Mouse (Mus musculus) kidney, adult 11 months (tissue): ENCODE results near the gene Ankrd6.

Experiments
- DNase-seq: peaks from one replicate; pipeline ENCODE4 v3.0.0; 2022

Gene Ankrd6

DNA sequence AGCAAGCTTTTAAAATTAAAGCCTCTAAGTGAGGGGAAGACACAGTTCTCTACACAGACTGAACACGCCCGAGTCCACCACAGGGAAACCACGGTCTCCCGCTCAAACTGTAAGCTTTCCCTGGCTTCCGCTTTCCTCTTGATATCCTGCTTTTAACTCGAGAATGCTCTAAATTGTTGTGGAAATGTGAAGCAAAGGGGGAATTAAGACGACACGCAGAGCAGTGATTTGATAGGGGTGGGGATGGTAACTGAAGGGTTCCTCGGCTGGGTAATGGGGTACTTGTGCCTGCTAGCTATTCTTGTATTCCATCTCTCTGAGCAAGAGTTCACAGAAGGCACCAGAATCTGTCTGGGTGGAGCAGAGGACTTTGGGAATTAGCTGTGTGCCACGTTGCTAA lies 1.9 kb downstream of the Ankrd6 start:
- no peak for DNase-seq

DNA sequence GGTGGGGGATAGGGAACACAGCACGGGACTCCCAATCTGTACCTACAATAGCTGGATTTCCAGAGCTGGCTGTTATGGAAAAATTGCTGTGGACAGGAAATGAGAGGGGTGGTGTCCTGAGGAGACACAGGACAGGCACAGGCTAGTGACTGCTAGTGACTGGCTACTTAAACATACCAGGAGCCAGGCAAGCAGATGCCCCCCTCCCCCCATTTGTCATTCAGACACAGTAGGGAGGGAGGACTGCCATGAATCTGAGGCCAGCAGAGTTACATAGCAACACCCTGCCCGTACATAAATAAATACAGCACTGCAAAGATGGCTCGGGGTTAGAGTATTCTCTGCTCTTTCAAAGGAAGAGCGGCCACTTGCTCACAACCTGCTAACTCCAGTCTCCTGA lies 3.0 kb downstream of the Ankrd6 start:
- DNase-seq: no peak

DNA sequence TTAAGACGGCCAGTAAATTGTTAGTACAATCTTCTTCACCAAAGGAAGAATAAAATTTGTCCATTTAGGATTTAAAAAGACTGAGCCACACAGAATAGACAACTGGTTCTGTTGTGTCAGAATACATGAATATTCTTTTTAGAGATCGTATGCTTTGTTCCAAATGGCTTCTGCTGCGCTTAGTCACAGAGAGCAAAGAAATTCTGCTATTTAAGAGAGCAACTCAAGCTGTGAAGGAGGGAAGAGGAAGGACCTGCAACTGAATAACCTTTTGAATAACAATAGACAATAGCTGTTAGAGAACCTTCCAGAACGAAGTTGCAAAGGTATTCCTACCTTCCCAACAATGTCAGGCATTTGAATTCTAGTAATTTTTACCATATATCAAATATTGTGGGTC lies 9.7 kb downstream of the Ankrd6 start:
- DNase-seq: no peak

DNA sequence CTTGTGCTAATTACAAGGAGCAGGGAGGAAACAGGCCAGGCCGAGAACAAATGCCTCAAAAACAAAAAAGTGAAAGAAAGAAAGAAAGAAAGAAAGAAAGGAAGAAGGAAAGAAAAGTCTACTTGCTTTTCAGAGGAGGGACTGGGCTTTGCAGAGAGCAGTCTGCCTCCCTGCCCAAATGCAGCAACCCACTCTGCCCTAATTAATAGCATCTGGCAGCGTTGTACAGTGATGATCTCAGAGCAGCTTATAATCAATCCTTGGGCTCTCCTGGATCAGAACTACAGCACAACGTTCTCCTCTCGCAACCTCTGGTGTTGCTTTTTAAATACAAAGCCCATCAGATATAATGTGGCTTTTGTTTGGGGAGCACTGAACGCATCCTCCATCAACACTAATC lies 10.7 kb downstream of the Ankrd6 start:
- DNase-seq: no peak

DNA sequence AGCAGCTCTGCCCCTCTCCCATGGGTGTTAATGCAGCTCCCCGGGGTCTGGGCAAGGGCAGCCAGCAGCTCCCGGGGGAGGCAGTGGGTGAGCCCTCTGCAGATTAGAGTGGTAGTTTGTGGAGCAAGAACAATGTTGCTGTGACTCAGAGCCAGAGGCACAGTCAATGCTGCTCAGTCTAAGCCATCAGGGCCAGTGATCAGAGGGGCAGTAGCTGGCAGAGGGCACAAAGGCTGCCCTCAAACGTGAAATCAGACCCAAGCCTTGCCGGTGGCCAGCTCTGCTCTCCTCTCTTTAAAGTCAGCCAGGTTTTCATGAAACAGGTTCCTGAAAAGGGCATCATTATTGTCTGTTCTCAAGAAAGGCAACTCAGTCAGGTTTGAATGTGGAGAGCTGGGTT lies 11.1 kb downstream of the Ankrd6 start:
- no peak for DNase-seq

DNA sequence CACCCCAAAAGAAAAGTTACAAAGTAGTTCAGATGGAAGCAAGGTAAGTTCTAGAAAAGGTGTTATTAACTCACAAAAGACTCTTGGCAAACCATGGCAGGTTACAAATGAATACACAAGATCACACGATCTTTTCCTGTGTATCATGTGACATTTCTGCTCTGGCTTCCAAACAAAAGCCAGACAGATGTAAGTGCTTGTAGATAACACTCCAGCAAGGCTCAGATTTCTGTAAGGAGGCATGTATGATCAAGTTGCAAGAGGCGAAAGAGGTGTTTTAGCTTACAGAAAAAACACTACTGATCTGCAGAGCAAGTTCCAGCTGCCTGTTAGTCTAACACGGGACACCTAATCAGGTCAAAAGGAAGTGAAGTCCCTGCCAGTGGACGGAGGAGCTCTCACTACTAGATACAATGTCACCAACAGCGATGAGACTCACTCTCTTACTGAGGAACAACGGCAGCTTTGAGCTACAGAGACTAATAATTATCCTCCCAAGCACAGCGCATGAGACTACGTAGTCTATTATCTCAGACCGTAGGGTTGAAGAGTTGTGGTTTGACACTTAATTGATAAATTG lies 13.8 kb downstream of the Ankrd6 start:
- DNase-seq: no peak

DNA sequence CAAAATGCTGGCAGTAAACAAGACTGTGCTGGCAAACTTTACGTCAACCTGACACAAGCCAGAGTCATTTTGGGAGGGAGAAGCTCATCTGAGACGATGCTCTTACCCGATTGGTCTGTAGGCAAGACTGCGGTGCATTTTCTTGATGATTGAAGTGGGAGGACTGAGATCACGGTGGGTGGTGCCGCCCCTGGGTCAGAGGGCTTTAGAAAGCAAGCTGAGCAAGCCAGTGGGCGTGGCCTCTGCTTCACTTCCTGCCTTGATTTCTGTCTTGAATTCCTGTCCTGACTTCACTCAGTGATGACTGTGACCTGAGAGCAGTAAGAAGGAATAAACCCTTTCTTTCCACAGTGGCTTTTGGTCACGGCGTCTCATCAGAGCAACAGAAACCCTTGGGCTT lies 18.6 kb downstream of the Ankrd6 start:
- no peak for DNase-seq

DNA sequence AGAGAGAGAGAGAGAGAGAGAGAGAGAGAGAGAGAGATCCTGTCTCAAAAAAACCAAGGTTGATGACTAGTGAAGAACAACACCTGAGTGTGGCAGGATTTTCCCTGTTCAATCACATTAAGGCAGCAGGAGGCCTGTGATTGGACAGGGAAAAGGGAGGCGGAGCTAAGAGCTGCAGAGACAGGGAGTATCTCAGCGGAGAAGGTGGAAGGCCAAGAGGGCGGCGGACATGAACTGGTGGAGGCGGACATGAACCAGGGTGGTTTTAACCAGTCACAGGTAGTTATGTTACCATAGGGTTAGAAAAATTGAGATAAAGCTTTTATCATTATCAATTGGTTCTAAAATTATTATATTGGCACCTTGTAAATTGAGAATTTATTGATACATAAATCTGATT lies 20.9 kb downstream of the Ankrd6 start:
- DNase-seq: no peak

DNA sequence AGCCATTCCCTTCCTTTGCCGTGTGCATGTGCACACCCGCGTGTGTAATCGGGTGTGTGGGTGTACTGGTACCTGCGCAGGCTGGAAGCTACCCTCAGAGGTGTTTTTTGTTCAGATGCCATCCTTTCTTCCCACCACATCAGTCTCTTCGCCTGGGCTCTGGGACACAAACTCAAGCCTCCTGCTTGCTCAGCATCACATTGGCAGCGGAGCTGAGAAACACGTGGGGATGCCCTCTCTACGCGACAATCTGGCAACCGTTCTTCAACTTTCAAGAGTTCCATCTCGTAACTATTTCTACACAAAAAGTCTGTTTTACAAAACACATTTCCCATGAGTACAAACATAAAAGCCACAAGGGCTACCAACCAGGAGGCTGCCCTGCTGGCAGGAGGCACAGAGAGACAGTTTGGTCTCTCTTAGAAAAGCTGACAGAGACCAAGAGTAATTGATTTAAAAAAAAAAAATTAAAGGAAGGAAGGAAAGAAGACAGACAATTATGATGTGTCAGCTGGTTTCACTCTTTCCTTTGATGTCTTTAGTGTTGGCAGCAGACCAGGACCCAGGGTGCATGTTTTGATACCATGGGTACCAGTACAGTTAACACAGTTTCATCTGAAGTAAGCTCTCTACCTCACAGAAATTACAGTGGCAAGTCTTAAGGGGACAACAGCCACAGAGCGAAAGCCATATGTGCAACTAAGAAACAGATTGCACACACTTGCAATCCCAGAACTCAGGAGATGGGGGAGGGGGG lies 21.8 kb downstream of the Ankrd6 start:
- no peak for DNase-seq

DNA sequence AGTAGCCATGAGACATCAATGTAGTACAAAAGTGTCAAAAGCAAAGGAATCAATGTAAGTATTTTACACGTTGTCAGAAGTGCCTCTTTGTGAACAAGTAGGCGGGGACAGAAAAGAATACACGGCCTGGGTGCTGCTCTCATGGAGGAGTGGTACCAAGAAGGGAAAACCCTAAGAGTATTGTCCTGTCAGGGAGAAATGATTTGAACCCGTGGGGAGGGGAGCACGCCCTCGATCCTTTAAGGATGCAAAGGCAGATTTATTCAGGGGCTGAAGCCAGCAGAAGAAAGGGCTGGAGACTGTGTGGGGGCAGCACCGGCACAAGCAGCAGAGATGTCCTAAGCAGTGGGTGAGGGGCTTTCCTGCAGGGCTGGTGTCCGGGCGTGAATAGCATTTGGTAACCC lies 26.7 kb downstream of the Ankrd6 start:
- DNase-seq: no peak

DNA sequence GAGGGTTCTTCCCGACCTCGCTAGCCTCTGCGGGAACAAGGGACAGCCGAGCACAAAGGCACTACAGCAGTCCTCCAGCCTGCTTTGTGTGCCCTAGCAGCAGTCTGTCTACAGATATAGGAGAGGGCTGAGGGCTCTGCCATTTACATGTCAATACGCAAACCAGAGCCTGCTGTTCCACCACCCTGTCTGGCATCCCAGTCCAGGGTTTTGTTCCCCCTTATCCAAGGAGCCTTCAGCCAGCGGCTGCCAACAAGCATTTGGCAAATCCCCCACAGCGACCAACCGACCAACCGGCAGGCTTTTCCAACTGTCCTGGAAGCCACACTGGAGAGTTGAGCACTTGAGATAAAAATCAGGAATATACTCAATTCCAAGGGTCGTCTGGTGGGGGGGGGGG lies 27.2 kb downstream of the Ankrd6 start:
- no peak for DNase-seq

DNA sequence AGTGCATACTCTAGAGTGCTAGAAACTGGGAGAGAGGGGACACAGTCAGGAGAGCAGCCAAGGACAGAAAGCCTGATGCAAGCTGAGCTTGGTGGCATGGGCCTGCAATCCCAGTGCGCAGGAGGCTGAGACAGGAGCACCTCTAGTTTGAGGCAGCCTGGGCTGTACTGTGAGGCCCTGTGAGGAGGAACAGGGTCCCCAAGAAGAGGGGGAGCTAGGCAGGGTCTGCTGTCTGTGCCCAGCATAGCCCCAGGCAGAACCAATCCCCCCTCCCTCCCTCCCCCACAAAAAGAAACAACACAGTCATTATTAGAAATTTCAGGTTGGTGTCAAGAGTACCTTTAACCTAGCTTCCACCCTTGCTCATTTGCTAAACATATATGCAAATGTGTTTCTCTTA lies 27.8 kb downstream of the Ankrd6 start:
- DNase-seq: no peak

DNA sequence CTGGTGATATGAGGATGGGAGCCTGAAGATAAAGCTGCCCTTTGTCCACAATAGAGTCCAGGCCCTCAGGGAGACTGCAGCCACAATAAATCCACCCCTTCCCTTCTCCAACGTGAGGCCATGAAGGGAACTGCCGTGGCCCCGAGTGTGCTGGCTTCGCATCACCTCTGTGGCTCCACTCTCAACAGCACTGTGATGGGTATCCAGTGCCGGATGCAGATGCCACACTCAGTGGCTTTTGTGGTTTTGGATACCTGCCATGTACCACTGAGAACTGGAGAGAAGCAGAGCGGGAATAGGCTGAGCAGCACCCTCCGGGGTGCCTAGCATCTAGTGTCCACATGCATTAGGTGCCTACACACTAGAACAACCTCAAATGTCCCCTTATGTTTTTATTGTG lies 29.8 kb downstream of the Ankrd6 start:
- DNase-seq: no peak

DNA sequence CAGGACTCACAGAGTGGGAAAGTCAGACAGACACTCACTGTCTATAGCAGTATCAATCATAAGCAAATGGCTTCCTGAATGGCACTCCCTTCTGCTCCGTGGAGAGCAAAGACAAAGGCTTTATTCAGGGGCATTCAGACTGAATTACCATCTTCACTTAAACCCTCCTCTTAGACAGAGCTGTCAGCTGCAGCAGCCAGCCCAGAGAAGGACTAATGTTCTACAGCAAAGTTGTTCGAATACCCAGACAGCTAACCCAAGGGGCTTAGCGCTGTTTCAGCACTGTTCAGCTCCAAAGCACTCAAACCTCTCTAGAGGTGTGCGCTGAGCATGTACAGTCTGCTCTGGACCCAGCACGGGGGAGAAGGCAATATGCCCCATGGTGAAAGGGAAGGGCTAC lies 32.1 kb downstream of the Ankrd6 start:
- no peak for DNase-seq

DNA sequence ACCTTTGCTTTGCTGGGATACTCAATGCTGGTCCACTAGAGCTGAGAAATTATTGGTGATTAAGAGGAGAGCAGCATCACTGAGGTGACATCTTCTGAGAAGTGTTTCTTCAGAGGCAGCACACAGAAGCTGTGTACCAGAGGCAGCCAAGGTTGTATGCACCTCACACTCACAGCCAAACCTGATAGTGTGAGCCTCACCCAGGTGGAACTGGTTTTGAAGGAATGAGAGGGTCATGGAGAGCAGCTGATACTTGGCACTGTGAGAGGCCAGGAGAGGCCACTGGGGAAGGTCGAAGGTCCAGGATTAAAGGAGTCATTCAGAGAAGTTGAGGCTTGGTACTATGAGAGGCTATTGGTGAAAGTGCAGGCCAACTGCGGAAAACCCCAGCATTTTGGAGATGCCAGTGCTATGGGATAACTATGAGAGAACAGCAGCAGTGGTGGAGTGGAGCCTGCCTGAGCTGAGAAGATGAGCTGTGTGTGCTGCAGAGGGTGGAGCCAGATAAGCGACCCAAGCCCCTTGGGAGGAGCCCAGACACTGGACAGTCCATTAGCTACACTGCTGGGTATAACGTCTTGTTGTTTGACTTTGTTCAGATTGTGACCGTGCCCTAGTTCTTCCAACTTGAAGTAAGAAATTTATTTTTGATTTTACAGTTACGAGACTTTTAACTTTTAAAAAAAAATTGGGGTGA lies 33.8 kb downstream of the Ankrd6 start:
- DNase-seq: peak; percentile 28

DNA sequence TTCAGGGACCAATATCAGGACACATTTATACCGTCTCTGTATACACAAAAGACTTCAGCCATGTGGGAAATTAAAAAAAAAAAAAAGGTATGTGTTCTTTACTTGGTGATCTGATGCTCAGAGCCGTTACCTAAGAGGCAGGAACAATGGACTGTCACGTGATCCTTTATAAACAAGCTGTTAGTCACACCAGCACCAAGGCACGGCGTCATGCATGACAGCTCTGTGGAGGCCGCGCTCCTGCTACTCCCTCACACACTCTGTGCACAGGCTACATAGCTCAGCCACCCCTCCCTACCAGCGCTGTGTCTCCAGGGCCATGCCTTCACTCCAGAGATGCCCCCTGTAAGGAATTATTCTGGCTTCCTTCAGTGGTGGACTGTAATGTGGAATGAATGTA lies 34.7 kb downstream of the Ankrd6 start:
- peak; percentile 23 for DNase-seq

DNA sequence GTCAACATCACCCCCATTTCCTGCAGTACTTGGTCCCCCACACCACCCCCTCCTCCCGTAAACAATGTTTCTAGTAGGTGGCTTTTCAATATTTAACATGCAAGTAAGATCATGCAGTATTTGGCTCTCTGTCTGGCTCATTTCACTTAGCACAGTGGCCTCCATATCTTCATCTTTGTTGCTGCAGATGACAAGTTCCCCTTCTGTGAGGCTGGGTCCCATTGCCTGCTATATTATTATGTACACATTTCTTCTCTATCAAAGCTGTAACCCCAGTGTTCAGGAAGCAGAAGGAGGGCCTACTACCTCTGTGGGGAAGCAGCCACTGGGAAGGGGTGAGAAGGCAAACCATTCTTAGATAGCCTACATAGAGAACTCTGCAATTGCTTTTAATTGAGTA lies 40.6 kb downstream of the Ankrd6 start:
- no peak for DNase-seq

DNA sequence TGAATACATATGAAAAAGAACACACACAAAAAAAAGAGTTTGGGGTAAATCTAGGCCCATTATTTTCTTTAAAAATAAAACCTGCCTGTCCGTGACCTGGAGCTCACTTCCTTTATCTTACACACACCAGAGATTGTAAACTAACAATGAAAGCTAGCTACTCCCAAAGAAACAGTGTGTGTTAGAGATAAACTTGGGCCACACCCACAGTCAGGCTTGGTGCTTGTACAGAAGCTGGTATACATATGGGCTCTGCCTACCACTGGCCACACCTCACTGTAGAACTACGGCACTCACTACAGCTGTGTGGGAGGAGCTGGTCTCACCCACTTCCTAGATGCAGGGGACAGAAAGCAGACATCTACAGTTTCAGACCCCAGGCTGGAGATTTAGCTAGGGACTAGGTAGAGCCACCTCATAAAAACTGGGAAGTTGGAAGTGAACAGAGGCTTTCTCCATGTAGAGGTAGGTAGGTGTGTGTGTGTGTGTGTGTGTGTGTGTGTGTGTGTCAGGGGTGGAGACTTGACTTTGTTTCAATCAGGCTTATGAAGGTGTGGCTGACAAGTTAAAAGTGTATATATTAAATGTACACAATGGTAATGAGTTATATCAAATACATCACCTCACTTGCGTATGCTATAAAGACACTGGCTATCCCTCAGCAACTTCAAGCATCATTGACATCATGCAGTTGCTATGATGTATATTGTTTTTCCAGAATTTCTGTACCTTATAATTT lies 41.2 kb downstream of the Ankrd6 start:
- no peak for DNase-seq

DNA sequence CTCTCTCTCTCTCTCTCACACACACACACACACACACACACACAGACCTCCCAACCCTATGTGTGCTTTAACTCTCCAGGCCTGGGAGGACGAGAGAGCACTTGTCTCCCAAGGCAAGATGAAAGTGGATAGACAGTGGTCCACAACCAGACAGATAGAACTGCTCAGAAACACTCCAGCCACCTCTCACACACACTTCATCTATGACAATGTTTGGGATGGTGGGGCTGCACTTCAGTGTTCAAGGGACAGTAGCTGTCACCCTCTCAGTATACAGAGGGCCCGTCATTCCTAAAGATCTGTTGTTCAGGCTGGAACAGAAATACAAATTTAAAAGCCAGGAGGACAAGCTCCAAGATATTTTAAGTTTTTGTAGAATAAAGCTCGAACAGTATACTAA lies 43.0 kb downstream of the Ankrd6 start:
- DNase-seq: no peak

DNA sequence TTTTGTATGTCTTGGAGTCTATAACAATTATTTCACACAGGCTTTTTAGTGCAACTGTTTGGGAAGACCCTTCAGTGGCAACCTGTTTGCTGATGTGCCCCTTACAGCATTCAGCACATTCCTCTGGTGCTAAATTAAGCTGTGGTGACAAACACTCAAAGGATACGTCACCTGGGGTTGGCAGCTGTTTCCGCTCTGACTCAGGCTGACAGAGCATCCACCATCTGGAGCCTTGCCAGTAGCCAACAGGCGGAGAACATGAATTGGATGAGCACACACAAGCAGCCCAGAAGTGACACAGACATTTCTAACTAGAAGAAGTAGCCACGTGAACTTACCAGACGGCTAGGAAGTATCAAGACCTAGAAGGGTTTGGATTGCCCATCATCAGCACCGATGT lies 44.0 kb downstream of the Ankrd6 start:
- peak; percentile 24 for DNase-seq

DNA sequence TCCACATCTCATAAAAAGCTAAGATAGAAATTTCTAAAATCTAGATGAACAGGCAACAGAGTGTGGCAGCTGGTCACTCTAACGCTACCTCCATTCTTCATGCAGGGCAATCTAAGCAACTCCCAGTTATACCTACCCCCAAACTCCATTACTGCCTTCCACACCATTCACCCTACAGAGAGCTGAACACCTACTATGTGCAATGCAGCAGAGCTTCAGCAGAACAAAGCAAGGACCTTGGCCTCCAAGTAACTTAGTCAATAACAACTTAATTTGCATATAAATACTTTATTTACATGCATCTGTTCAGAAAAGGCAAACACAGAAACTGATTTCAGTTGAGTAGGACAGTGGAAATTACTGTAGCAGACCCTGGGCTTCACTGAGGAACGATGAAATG lies 44.7 kb downstream of the Ankrd6 start:
- no peak for DNase-seq

DNA sequence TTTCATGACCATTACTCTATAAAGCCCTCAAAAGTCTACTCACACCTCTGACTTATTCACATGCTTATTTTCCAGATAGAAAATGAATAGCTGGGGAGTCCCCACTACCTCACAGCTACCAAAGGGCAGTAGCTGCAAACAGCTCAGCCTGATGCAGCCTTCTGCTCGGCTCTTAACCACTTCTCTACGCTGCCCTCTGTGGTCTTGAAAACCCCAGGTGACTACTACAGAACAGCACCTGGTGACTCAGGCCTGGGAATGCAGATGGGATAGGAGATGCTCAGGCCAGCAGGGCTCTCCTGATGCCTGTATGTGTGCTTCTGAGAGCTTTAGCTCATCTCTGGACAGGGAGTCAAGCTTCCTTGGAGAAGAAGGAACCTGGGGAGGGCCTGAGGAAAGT lies 45.3 kb downstream of the Ankrd6 start:
- DNase-seq: no peak

DNA sequence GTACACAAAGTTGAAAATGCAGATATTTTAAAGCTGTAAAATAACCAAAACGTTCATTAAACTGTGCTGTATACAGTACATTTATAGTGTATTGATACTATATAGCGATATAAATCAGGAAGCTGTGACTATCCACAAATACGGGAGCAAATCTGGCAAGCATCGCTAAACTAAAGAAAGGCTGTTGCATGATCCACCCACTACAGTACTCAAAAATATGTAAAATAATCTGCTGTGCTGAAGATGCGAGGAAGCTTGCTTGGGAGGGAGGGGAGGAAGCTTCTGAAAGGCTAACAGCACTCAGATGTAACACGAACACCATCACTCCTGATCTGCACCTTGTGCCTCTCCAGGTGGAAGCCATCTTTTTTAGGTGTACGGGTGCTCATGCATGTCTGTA lies 46.8 kb downstream of the Ankrd6 start:
- no peak for DNase-seq

DNA sequence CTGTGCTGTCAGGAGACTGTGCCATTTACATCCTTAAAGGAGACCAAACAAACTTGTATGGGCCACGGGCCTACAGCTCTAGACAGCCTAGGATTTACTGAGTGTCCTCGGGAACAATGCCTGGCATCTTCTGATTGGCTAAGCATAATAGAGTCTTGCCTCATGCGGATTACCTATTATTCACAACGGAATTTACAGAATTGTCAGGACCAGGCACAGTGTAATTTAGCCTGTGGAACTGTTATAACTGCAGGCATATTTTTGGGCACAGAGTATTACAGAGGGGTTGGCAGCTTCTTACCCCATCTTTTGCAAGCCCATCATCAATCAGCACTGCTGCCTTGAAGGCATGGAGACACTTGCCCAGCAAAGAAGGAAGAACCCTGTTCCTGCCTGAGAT lies 51.6 kb downstream of the Ankrd6 start:
- DNase-seq: no peak
